In genomic region chr14:54685471-54685870, GRCm38 (mm10) we compare ENCODE assay signal across 9 mouse cellular contexts. TPM values are rescaled to one million over a fixed set of nuclear protein-coding genes. Genes with fewer than 3 reads are reported as not detected.
DNase-seq lines count a peak whose midpoint lies in the region; ATAC-seq and TF ChIP-seq lines count a peak whose summit lies in the region.
"Had no signal": no experiment of that assay in that cellular context is flagged by ENCODE, and none has a peak within 500 bp of the region (broad histone marks: within the 10 kb centered on the region; RNA-seq: fewer than 3 reads in every experiment).

No protein-coding gene starts in this region.

- ATAC-seq in embryonic facial prominence, embryonic 13.5 days (ENCODE audit: insufficient number of reproducible peaks, insufficient read depth, low FRiP score, low TSS enrichment, low read depth), result no peak
- no peak for ATAC-seq in intestine, postnatal 0 days
- ATAC-seq in neural tube, embryonic 12.5 days (ENCODE audit: low FRiP score, low read depth), result no peak
- no peak for ATAC-seq in CD4-positive, CD25-positive, alpha-beta regulatory T cell, adult 4 months

- peak overlapping the region; percentile 97 for H3K9ac ChIP-seq in embryonic facial prominence, embryonic 13.5 days
- H3K9ac ChIP-seq in intestine, postnatal 0 days (ENCODE audit: low read depth, low read length), result peak overlapping the region; percentile 75
- H3K9ac ChIP-seq in neural tube, embryonic 12.5 days, result peak overlapping the region; percentile 78

- H3K4me2 ChIP-seq in embryonic facial prominence, embryonic 13.5 days, result peak overlapping the region; percentile 69
- peak overlapping the region; percentile 72 for H3K4me2 ChIP-seq in intestine, postnatal 0 days (replicated peaks; ENCODE audit: low read depth)
- H3K4me2 ChIP-seq in neural tube, embryonic 12.5 days (replicated peaks), result peak overlapping the region; percentile 68

- no peak for DNase-seq in left cerebral cortex, adult 2 months (ENCODE audit: extremely low spot score in 1 of 2, low spot score in 2 of 2)
- no peak for DNase-seq in left cerebral cortex, postnatal 14 days (ENCODE audit: low spot score in 2 of 2)
- no peak for DNase-seq in left cerebral cortex, postnatal 36 days (ENCODE audit: low spot score in 2 of 2)
- no peak for DNase-seq in cerebellum, postnatal 36 days

- H3K27me3 ChIP-seq in embryonic facial prominence, embryonic 13.5 days, result no peaks in the 10 kb centered on the region
- no peaks in the 10 kb centered on the region for H3K27me3 ChIP-seq in intestine, postnatal 0 days (replicated peaks; ENCODE audit: control insufficient read depth, insufficient read depth, low read length)
- H3K27me3 ChIP-seq in neural tube, embryonic 12.5 days (replicated peaks), result no peaks in the 10 kb centered on the region

- peaks cover 26% of the 10 kb centered on the region for H3K4me1 ChIP-seq in embryonic facial prominence, embryonic 13.5 days
- peaks cover 6% of the 10 kb centered on the region for H3K4me1 ChIP-seq in intestine, postnatal 0 days (replicated peaks; ENCODE audit: control insufficient read depth, insufficient read depth, low read length)
- peaks cover 23% of the 10 kb centered on the region for H3K4me1 ChIP-seq in neural tube, embryonic 12.5 days

- 11% methylated on average over 8 of the region's 8 CpGs for WGBS in embryonic facial prominence, embryonic 13.5 days
- 6% methylated on average over 8 of the region's 8 CpGs for WGBS in intestine, postnatal 0 days
- WGBS in neural tube, embryonic 12.5 days, result 17% methylated on average over 8 of the region's 8 CpGs

- intact Hi-C loops in left cerebral cortex, adult 2 months (cut with DNase I), result no loop called here
- intact Hi-C loops in left cerebral cortex, postnatal 14 days (cut with DNase I), result loop anchor here (5.0 kb wide), 1 partner anchor 33 kb away; no protein-coding TSS in a partner anchor
- intact Hi-C loops in left cerebral cortex, postnatal 36 days (cut with DNase I), result loop anchor here (5.0 kb wide), 1 partner anchor 33 kb away; no protein-coding TSS in a partner anchor

- peaks cover 29% of the 10 kb centered on the region for H3K36me3 ChIP-seq in embryonic facial prominence, embryonic 13.5 days
- peaks cover 27% of the 10 kb centered on the region for H3K36me3 ChIP-seq in intestine, postnatal 0 days (ENCODE audit: control insufficient read depth, insufficient read depth)
- H3K36me3 ChIP-seq in neural tube, embryonic 12.5 days, result peaks cover 32% of the 10 kb centered on the region

- H3K9me3 ChIP-seq in embryonic facial prominence, embryonic 13.5 days, result no peaks in the 10 kb centered on the region
- H3K9me3 ChIP-seq in intestine, postnatal 0 days (ENCODE audit: control insufficient read depth), result no peaks in the 10 kb centered on the region
- H3K9me3 ChIP-seq in neural tube, embryonic 12.5 days, result no peaks in the 10 kb centered on the region

- peak overlapping the region; percentile 97 for H3K27ac ChIP-seq in left cerebral cortex, adult 2 months
- peak overlapping the region; percentile 96 for H3K27ac ChIP-seq in embryonic facial prominence, embryonic 13.5 days
- no peak overlapping the region for H3K27ac ChIP-seq in intestine, postnatal 0 days (ENCODE audit: low read depth, low read length)
- no peak overlapping the region for H3K27ac ChIP-seq in neural tube, embryonic 12.5 days

- peak overlapping the region; percentile 99 for H3K4me3 ChIP-seq in left cerebral cortex, adult 2 months
- H3K4me3 ChIP-seq in embryonic facial prominence, embryonic 13.5 days, result peak overlapping the region; percentile 84
- peak overlapping the region; percentile 70 for H3K4me3 ChIP-seq in intestine, postnatal 0 days (ENCODE audit: low read depth, low read length)
- peak overlapping the region; percentile 69 for H3K4me3 ChIP-seq in neural tube, embryonic 12.5 days

- no peak for TF ChIP-seq CTCF in left cerebral cortex, adult 2 months (IDR thresholded peaks at IDR 0.05)
- TF ChIP-seq CTCF in intestine, postnatal 0 days (IDR thresholded peaks at IDR 0.05; ENCODE audit: low read depth), result no peak

RNA-seq across cellular contexts. Expression of gene 1700123O20Rik, which starts 0.5 kb away (rescaled TPM):
- total RNA-seq in left cerebral cortex, adult 2 months (2021), result 10 to 100 TPM; 20.2 to 22.7 TPM
- total RNA-seq in left cerebral cortex, postnatal 14 days (2021), result 10 to 100 TPM; 23.4 to 23.8 TPM
- 89.2 and 103 TPM in 2 replicates for polyA plus RNA-seq in embryonic facial prominence, embryonic 13.5 days (2015; fragmentation: Nextera tagmentation; extraction: Ambion mirVana)
- polyA plus RNA-seq in intestine, postnatal 0 days (2015; fragmentation: Nextera tagmentation; extraction: Ambion mirVana), result 75.5 and 76.8 TPM in 2 replicates
- 92.0 and 93.3 TPM in 2 replicates for polyA plus RNA-seq in neural tube, embryonic 12.5 days (2016; fragmentation: Nextera tagmentation; extraction: Ambion mirVana)
- total RNA-seq in left cerebral cortex, postnatal 36 days (2021), result 10 to 100 TPM; 22.6 to 23.1 TPM
- 100 to 1,000 TPM in 1 of 2 experiments, 10 to 100 TPM in 1; 98.9 to 105 TPM for polyA plus RNA-seq in CD4-positive, CD25-positive, alpha-beta regulatory T cell, adult 4 months (2017; shearing (Covaris generic))

RNA-seq across cellular contexts. Expression of gene Acin1, which starts 1.3 kb away (rescaled TPM):
- 100 to 1,000 TPM; 200 to 232 TPM for total RNA-seq in left cerebral cortex, adult 2 months (2021)
- total RNA-seq in left cerebral cortex, postnatal 14 days (2021), result 100 to 1,000 TPM; 183 to 184 TPM
- polyA plus RNA-seq in embryonic facial prominence, embryonic 13.5 days (2015; fragmentation: Nextera tagmentation; extraction: Ambion mirVana), result 169 and 173 TPM in 2 replicates
- polyA plus RNA-seq in intestine, postnatal 0 days (2015; fragmentation: Nextera tagmentation; extraction: Ambion mirVana), result 49.9 and 57.4 TPM in 2 replicates
- polyA plus RNA-seq in neural tube, embryonic 12.5 days (2016; fragmentation: Nextera tagmentation; extraction: Ambion mirVana), result 140 and 167 TPM in 2 replicates
- total RNA-seq in left cerebral cortex, postnatal 36 days (2021), result 100 to 1,000 TPM; 126 to 237 TPM
- 100 to 1,000 TPM; 151 to 179 TPM for polyA plus RNA-seq in CD4-positive, CD25-positive, alpha-beta regulatory T cell, adult 4 months (2017; shearing (Covaris generic))

RNA-seq across cellular contexts. Expression of gene Gm29776, which starts 13.2 kb away (rescaled TPM):
- total RNA-seq in left cerebral cortex, adult 2 months (2021), result not detected
- not detected for total RNA-seq in left cerebral cortex, postnatal 14 days (2021)
- 0.14 and 0.17 TPM in 2 replicates for polyA plus RNA-seq in embryonic facial prominence, embryonic 13.5 days (2015; fragmentation: Nextera tagmentation; extraction: Ambion mirVana)
- 0.09 TPM in 1 of 2 replicates, not detected in the other for polyA plus RNA-seq in intestine, postnatal 0 days (2015; fragmentation: Nextera tagmentation; extraction: Ambion mirVana)
- 0.10 and 0.17 TPM in 2 replicates for polyA plus RNA-seq in neural tube, embryonic 12.5 days (2016; fragmentation: Nextera tagmentation; extraction: Ambion mirVana)
- not detected for total RNA-seq in left cerebral cortex, postnatal 36 days (2021)
- not detected for polyA plus RNA-seq in CD4-positive, CD25-positive, alpha-beta regulatory T cell, adult 4 months (2017; shearing (Covaris generic))
- polyA plus RNA-seq: activated CD4-positive, CD25-positive, alpha-beta regulatory T cell, adult 4 months had no signal

RNA-seq across cellular contexts. Expression of gene Cebpe, which starts 26.5 kb away (rescaled TPM):
- total RNA-seq in left cerebral cortex, adult 2 months (2021), result not detected
- not detected for total RNA-seq in left cerebral cortex, postnatal 14 days (2021)
- not detected in 2 replicates for polyA plus RNA-seq in embryonic facial prominence, embryonic 13.5 days (2015; fragmentation: Nextera tagmentation; extraction: Ambion mirVana)
- polyA plus RNA-seq in intestine, postnatal 0 days (2015; fragmentation: Nextera tagmentation; extraction: Ambion mirVana), result not detected in 2 replicates
- polyA plus RNA-seq in neural tube, embryonic 12.5 days (2016; fragmentation: Nextera tagmentation; extraction: Ambion mirVana), result 0.15 TPM in 1 of 2 replicates, not detected in the other
- not detected for total RNA-seq in left cerebral cortex, postnatal 36 days (2021)
- polyA plus RNA-seq in CD4-positive, CD25-positive, alpha-beta regulatory T cell, adult 4 months (2017; shearing (Covaris generic)), result not detected
- polyA plus RNA-seq: activated CD4-positive, CD25-positive, alpha-beta regulatory T cell, adult 4 months had no signal

RNA-seq across cellular contexts. Expression of gene Cdh24, which starts 44.3 kb away (rescaled TPM):
- total RNA-seq in left cerebral cortex, adult 2 months (2021), result 10 to 100 TPM in 1 of 2 experiments, 1 to 10 TPM in 1; 8.2 to 11.3 TPM
- 10 to 100 TPM; 10.5 to 12.2 TPM for total RNA-seq in left cerebral cortex, postnatal 14 days (2021)
- 6.8 and 7.9 TPM in 2 replicates for polyA plus RNA-seq in embryonic facial prominence, embryonic 13.5 days (2015; fragmentation: Nextera tagmentation; extraction: Ambion mirVana)
- 0.47 and 0.63 TPM in 2 replicates for polyA plus RNA-seq in intestine, postnatal 0 days (2015; fragmentation: Nextera tagmentation; extraction: Ambion mirVana)
- polyA plus RNA-seq in neural tube, embryonic 12.5 days (2016; fragmentation: Nextera tagmentation; extraction: Ambion mirVana), result 9.5 and 10.0 TPM in 2 replicates
- 1 to 10 TPM; 7.0 to 9.6 TPM for total RNA-seq in left cerebral cortex, postnatal 36 days (2021)
- polyA plus RNA-seq in CD4-positive, CD25-positive, alpha-beta regulatory T cell, adult 4 months (2017; shearing (Covaris generic)), result under 1 TPM; 0.15 to 0.16 TPM

Comparison
In these comparisons a context has a peak if more than half of its experiments do, and no peak if none do; other contexts are left out.
1. H3K27ac ChIP-seq: peak in left cerebral cortex, adult 2 months (single experiment) and embryonic facial prominence, embryonic 13.5 days (single experiment); none in intestine, postnatal 0 days (single experiment) and neural tube, embryonic 12.5 days (single experiment).
2. Peak in every context shown above with its lines, with median percentiles within 50 percentile points of each other: H3K4me3 ChIP-seq, H3K4me2 ChIP-seq and H3K9ac ChIP-seq.